Mouse (Mus musculus) gastrocnemius, adult 2 months (tissue): ENCODE measurements around the gene Sugct. TPM values are rescaled to one million over a fixed set of nuclear protein-coding genes. Genes with fewer than 3 reads are reported as not detected.

ENCODE experiments used
- DNase-seq: peaks from one replicate; pipeline ENCODE4 v3.0.0; 2022
- H3K27ac ChIP-seq: fragments of 200-600 bp; 2 replicates; pipeline ENCODE4 v1.8.1; 2022; ENCODE audit warnings: mild to moderate bottlenecking
- H3K4me3 ChIP-seq: fragments of 200-600 bp; 2 replicates; pipeline ENCODE4 v1.8.1; 2022; ENCODE audit warnings: mild to moderate bottlenecking, moderate library complexity
- CTCF ChIP-seq: fragments of 200-600 bp; IDR thresholded peaks from 2 replicates; pipeline ENCODE4 v1.8.1; 2022; ENCODE audit warnings: antibody characterized with exemption, mild to moderate bottlenecking, moderate library complexity
- intact Hi-C: fragments of 180-260 bp; cut with DNase I; formaldehyde crosslinking; loops from one replicate; pipeline ENCODE4 v1.15.1; 2025
- total RNA-seq, 2 experiments: library from RNA; stranded (reverse); gene quantifications; 2 replicates each; pipeline ENCODE4 v1.2.3; 2021

Sugct gene
- total RNA-seq, 2 experiments from 2014 or later = 0.82 to 1.4 TPM

- H3K4me3 ChIP-seq = no peak overlapping the region
- no peak overlapping the region for H3K27ac ChIP-seq
- TF ChIP-seq CTCF = no peak
- intact Hi-C loops = no loop called here
- no peak for DNase-seq
Measured at GRCm38 (mm10) chr13:17165917-17166316, 529.4 kb downstream of the Sugct start.

- no peak for TF ChIP-seq CTCF
- H3K27ac ChIP-seq = no peak overlapping the region
- intact Hi-C loops = no loop called here
- no peak for DNase-seq
- H3K4me3 ChIP-seq = no peak overlapping the region
Measured at GRCm38 (mm10) chr13:17164721-17165120, 530.6 kb downstream of the Sugct start.

- no peak for DNase-seq
- Histone ChIP-seq H3K4me3 (no peak overlapping the region), H3K27ac (no peak overlapping the region)
- TF ChIP-seq CTCF = no peak
- intact Hi-C loops = no loop called here
Measured at GRCm38 (mm10) chr13:17146441-17146992, 548.8 kb downstream of the Sugct start.

- DNase-seq = no peak
- TF ChIP-seq CTCF = no peak
- no peak overlapping the region for H3K27ac ChIP-seq
- no peak overlapping the region for H3K4me3 ChIP-seq
- intact Hi-C loops = no loop called here
Measured at GRCm38 (mm10) chr13:17116073-17116472, 579.3 kb downstream of the Sugct start.

GRCm38 (mm10) chr13:17102372-17102771, 593.0 kb downstream of the Sugct start:
- no peak for TF ChIP-seq CTCF
- H3K27ac ChIP-seq = no peak overlapping the region
- no peak overlapping the region for H3K4me3 ChIP-seq
- DNase-seq = no peak
- intact Hi-C loops = no loop called here

- no peak for TF ChIP-seq CTCF
- no peak overlapping the region for H3K27ac ChIP-seq
- no peak overlapping the region for H3K4me3 ChIP-seq
- intact Hi-C loops = no loop called here
- no peak for DNase-seq
Measured at GRCm38 (mm10) chr13:17086547-17086946, 608.8 kb downstream of the Sugct start.

- Histone ChIP-seq H3K27ac (no peak overlapping the region), H3K4me3 (no peak overlapping the region)
- TF ChIP-seq CTCF = no peak
- no peak for DNase-seq
- intact Hi-C loops = no loop called here
Measured at GRCm38 (mm10) chr13:17086146-17086545, 609.2 kb downstream of the Sugct start.

GRCm38 (mm10) chr13:17084946-17085852, 610.2 kb downstream of the Sugct start:
- intact Hi-C loops = no loop called here
- Histone ChIP-seq H3K27ac (no peak overlapping the region), H3K4me3 (no peak overlapping the region)
- no peak for DNase-seq
- no peak for TF ChIP-seq CTCF

- Histone ChIP-seq H3K27ac (no peak overlapping the region), H3K4me3 (no peak overlapping the region)
- intact Hi-C loops = no loop called here
- no peak for DNase-seq
- TF ChIP-seq CTCF = no peak
Measured at GRCm38 (mm10) chr13:17081618-17082017, 613.7 kb downstream of the Sugct start.

- no peak overlapping the region for H3K4me3 ChIP-seq
- no peak overlapping the region for H3K27ac ChIP-seq
- no peak for TF ChIP-seq CTCF
- no peak for DNase-seq
- intact Hi-C loops = no loop called here
Measured at GRCm38 (mm10) chr13:17065552-17065951, 629.8 kb downstream of the Sugct start.

- no peak for TF ChIP-seq CTCF
- Histone ChIP-seq H3K27ac (no peak overlapping the region), H3K4me3 (no peak overlapping the region)
- no peak for DNase-seq
- intact Hi-C loops = no loop called here
Measured at GRCm38 (mm10) chr13:17056650-17057049, 638.7 kb downstream of the Sugct start.

- no peak for TF ChIP-seq CTCF
- H3K27ac ChIP-seq = no peak overlapping the region
- no peak overlapping the region for H3K4me3 ChIP-seq
- intact Hi-C loops = no loop called here
- no peak for DNase-seq
Measured at GRCm38 (mm10) chr13:17043426-17044224, 651.7 kb downstream of the Sugct start.

- no peak for DNase-seq
- Histone ChIP-seq H3K27ac (no peak overlapping the region), H3K4me3 (no peak overlapping the region)
- TF ChIP-seq CTCF = no peak
- intact Hi-C loops = no loop called here
Measured at GRCm38 (mm10) chr13:17042332-17042731, 653.0 kb downstream of the Sugct start.
